Mouse (Mus musculus) kidney, embryonic 16.5 days (tissue): Measurements from ENCODE around the gene Ncoa3. TPM values are rescaled to one million over a fixed set of nuclear protein-coding genes. Genes with fewer than 3 reads are reported as not detected.
A peak's percentile ranks its signal among the peaks of the same experiment; 100 is the strongest.

Experiments
- ATAC-seq: fragments of 200-750 bp; cut with Nextera tagmentation; 2 replicates; pipeline ENCODE4 v1.8.0; 2017; ENCODE audit warnings: moderate TSS enrichment; ENCODE audit not compliant: low FRiP score, low TSS enrichment
- H3K27ac ChIP-seq: fragments of 300-500 bp; sonication (generic); 2 replicates; pipeline ENCODE4 v1.5.1; 2014; ENCODE audit warnings: low read length
- H3K27me3 ChIP-seq: fragments of 300-500 bp; sonication (generic); 2 replicates; pipeline ENCODE4 v1.6.1; 2014; ENCODE audit warnings: low read length, control low read depth, mixed read lengths; ENCODE audit not compliant: insufficient read depth
- H3K36me3 ChIP-seq: fragments of 300-500 bp; sonication (generic); 2 replicates; pipeline ENCODE4 v1.6.1; 2014; ENCODE audit warnings: low read length, control low read depth, mixed read lengths; ENCODE audit not compliant: insufficient read depth
- H3K4me1 ChIP-seq: fragments of 300-500 bp; sonication (generic); 2 replicates; pipeline ENCODE4 v1.6.1; 2014; ENCODE audit warnings: low read length, control low read depth, mixed read lengths; ENCODE audit not compliant: insufficient read depth
- H3K4me2 ChIP-seq: fragments of 300-500 bp; sonication (generic); replicated peaks from 2 replicates; pipeline ENCODE4 v1.6.1; 2014; ENCODE audit warnings: low read depth, low read length
- H3K4me3 ChIP-seq: fragments of 300-500 bp; sonication (generic); 2 replicates; pipeline ENCODE4 v1.5.1; 2014; ENCODE audit warnings: mild to moderate bottlenecking, low read length
- H3K9ac ChIP-seq: fragments of 300-500 bp; sonication (generic); replicated peaks from 2 replicates; pipeline ENCODE4 v1.6.1; 2014; ENCODE audit warnings: low read length
- H3K9me3 ChIP-seq: fragments of 300-500 bp; sonication (generic); 2 replicates; pipeline ENCODE4 v1.6.1; 2016; ENCODE audit warnings: low read length, control low read depth
- WGBS: fragments of 180-500 bp; shearing (Covaris S2); extraction: QIAGEN DNeasy Blood & Tissue Kit; methylation state at CpG from one replicate; pipeline ENCODE4 v1.1.7; 2014; 5-methylcytosine and 5-hydroxymethylcytosine counted together
- polyA plus RNA-seq: library from polyadenylated mRNA; unstranded; fragments of >200 nt; fragmentation: Nextera tagmentation; extraction: Ambion mirVana; gene quantifications from 2 replicates; pipeline ENCODE4 v1.2.1, GENCODE M21; 2015

Ncoa3 gene
- polyA plus RNA-seq, 1 experiment from 2014 or later, result 19.1 TPM

GRCm38 (mm10) chr2:166009393-166009947 lies 17.0 kb downstream of the Ncoa3 start:
- Histone ChIP-seq H3K9ac (no peak overlapping the region), H3K27ac (no peak overlapping the region), H3K4me1 (peaks cover 44% of the 10 kb centered on the region), H3K4me3 (no peak overlapping the region), H3K4me2 (no peak overlapping the region), H3K9me3 (no peaks in the 10 kb centered on the region), H3K27me3 (no peaks in the 10 kb centered on the region), H3K36me3 (no peaks in the 10 kb centered on the region)
- 86% methylated on average over 3 of the region's 3 CpGs for WGBS
- ATAC-seq, result no peak

- Histone ChIP-seq H3K4me3 (no peak overlapping the region), H3K27ac (no peak overlapping the region), H3K36me3 (no peaks in the 10 kb centered on the region), H3K27me3 (no peaks in the 10 kb centered on the region), H3K9ac (no peak overlapping the region), H3K4me2 (no peak overlapping the region), H3K9me3 (no peaks in the 10 kb centered on the region), H3K4me1 (peaks cover 44% of the 10 kb centered on the region)
- 69% methylated on average over 12 of the region's 12 CpGs for WGBS
- no peak for ATAC-seq
Measured at GRCm38 (mm10) chr2:166010321-166010720, 17.9 kb downstream of the Ncoa3 start.

GRCm38 (mm10) chr2:166011422-166011821 lies 19.0 kb downstream of the Ncoa3 start:
- 60% methylated on average over 3 of the region's 3 CpGs for WGBS
- H3K27ac ChIP-seq, result peak overlapping the region; percentile 7; the same call in 1 of the 2 replicates
- H3K9me3 ChIP-seq, result no peaks in the 10 kb centered on the region
- no peaks in the 10 kb centered on the region for H3K27me3 ChIP-seq
- H3K4me2 ChIP-seq, result no peak overlapping the region
- no peaks in the 10 kb centered on the region for H3K36me3 ChIP-seq
- peaks cover 44% of the 10 kb centered on the region for H3K4me1 ChIP-seq
- no peak overlapping the region for H3K4me3 ChIP-seq
- ATAC-seq, result no peak
- H3K9ac ChIP-seq, result no peak overlapping the region

- peak overlapping the region; percentile 7; the same call in 1 of the 2 replicates for H3K27ac ChIP-seq
- WGBS, result 71% methylated on average over 2 of the region's 2 CpGs
- H3K9ac ChIP-seq, result no peak overlapping the region
- H3K4me1 ChIP-seq, result peaks cover 41% of the 10 kb centered on the region
- no peaks in the 10 kb centered on the region for H3K9me3 ChIP-seq
- H3K4me2 ChIP-seq, result no peak overlapping the region
- no peaks in the 10 kb centered on the region for H3K27me3 ChIP-seq
- no peak for ATAC-seq
- H3K4me3 ChIP-seq, result no peak overlapping the region
- no peaks in the 10 kb centered on the region for H3K36me3 ChIP-seq
Measured at GRCm38 (mm10) chr2:166012145-166012544, 19.7 kb downstream of the Ncoa3 start.

GRCm38 (mm10) chr2:166018769-166019168 lies 26.3 kb downstream of the Ncoa3 start:
- WGBS, result 90% methylated on average over 3 of the region's 3 CpGs
- no peak for ATAC-seq
- no peaks in the 10 kb centered on the region for H3K9me3 ChIP-seq

GRCm38 (mm10) chr2:166020026-166020425 lies 27.6 kb downstream of the Ncoa3 start:
- 89% methylated on average over 2 of the region's 2 CpGs for WGBS
- Histone ChIP-seq H3K9ac (no peak overlapping the region), H3K27me3 (no peaks in the 10 kb centered on the region), H3K4me2 (no peak overlapping the region), H3K4me1 (peaks cover 46% of the 10 kb centered on the region), H3K36me3 (no peaks in the 10 kb centered on the region), H3K27ac (no peak overlapping the region; the same call in 1 of the 2 replicates), H3K9me3 (no peaks in the 10 kb centered on the region), H3K4me3 (no peak overlapping the region)
- ATAC-seq, result no peak

More at GRCm38 (mm10) chr2:166018769-166019168, 26.3 kb downstream of the Ncoa3 start:
- Histone ChIP-seq H3K4me3 (no peak overlapping the region), H3K27ac (no peak overlapping the region), H3K4me2 (no peak overlapping the region), H3K27me3 (no peaks in the 10 kb centered on the region), H3K36me3 (no peaks in the 10 kb centered on the region), H3K4me1 (peaks cover 34% of the 10 kb centered on the region), H3K9ac (no peak overlapping the region)

- WGBS, result 18% methylated on average over 4 of the region's 4 CpGs
- Histone ChIP-seq H3K36me3 (no peaks in the 10 kb centered on the region), H3K9ac (0 out of 2 replicates have a peak overlapping the region, but pooled peaks have one; percentile 5)
Measured at GRCm38 (mm10) chr2:166021073-166021610, 28.7 kb downstream of the Ncoa3 start.

GRCm38 (mm10) chr2:166021642-166022041 lies 29.2 kb downstream of the Ncoa3 start:
- ATAC-seq, result peak; percentile 47; the same call in 1 of the 2 replicates
- WGBS, result 25% methylated on average over 3 of the region's 3 CpGs

More at GRCm38 (mm10) chr2:166021073-166021610, 28.7 kb downstream of the Ncoa3 start:
- peak overlapping the region; percentile 83 for H3K27ac ChIP-seq
- H3K9me3 ChIP-seq, result no peaks in the 10 kb centered on the region
- no peak overlapping the region for H3K4me3 ChIP-seq
- H3K4me1 ChIP-seq, result peaks cover 54% of the 10 kb centered on the region
- H3K4me2 ChIP-seq, result no peak overlapping the region
- no peaks in the 10 kb centered on the region for H3K27me3 ChIP-seq
- no peak for ATAC-seq

GRCm38 (mm10) chr2:166022327-166022726 lies 29.9 kb downstream of the Ncoa3 start:
- Histone ChIP-seq H3K27ac (peak overlapping the region; percentile 74), H3K4me2 (peak overlapping the region; percentile 18; the same call in 1 of the 2 replicates), H3K4me3 (no peak overlapping the region), H3K4me1 (peaks cover 54% of the 10 kb centered on the region), H3K36me3 (no peaks in the 10 kb centered on the region), H3K27me3 (no peaks in the 10 kb centered on the region), H3K9ac (0 out of 2 replicates have a peak overlapping the region, but pooled peaks have one; percentile 31), H3K9me3 (no peaks in the 10 kb centered on the region)
- WGBS, result 31% methylated on average over 8 of the region's 8 CpGs
- ATAC-seq, result peak; percentile 50; the same call in 1 of the 2 replicates

More at GRCm38 (mm10) chr2:166021642-166022041, 29.2 kb downstream of the Ncoa3 start:
- Histone ChIP-seq H3K4me3 (no peak overlapping the region), H3K9ac (no peak overlapping the region), H3K9me3 (no peaks in the 10 kb centered on the region), H3K36me3 (no peaks in the 10 kb centered on the region), H3K4me1 (peaks cover 54% of the 10 kb centered on the region), H3K27ac (peak overlapping the region; percentile 83), H3K27me3 (no peaks in the 10 kb centered on the region), H3K4me2 (no peak overlapping the region)

- no peaks in the 10 kb centered on the region for H3K9me3 ChIP-seq
Measured at GRCm38 (mm10) chr2:166024079-166024478, 31.6 kb downstream of the Ncoa3 start.

More at GRCm38 (mm10) chr2:166024079-166024478, 31.6 kb downstream of the Ncoa3 start:
- Histone ChIP-seq H3K9ac (no peak overlapping the region), H3K27ac (peak overlapping the region; percentile 48; the same call in 1 of the 2 replicates), H3K27me3 (no peaks in the 10 kb centered on the region), H3K36me3 (no peaks in the 10 kb centered on the region), H3K4me1 (peaks cover 54% of the 10 kb centered on the region), H3K4me2 (no peak overlapping the region), H3K4me3 (no peak overlapping the region)
- WGBS, result 71% methylated on average over 3 of the region's 3 CpGs
- no peak for ATAC-seq
